Mouse (Mus musculus) liver, postnatal 0 days (tissue): ENCODE measurements at regions not wholly inside any gene's neighbourhood (a gene's known extent, or its start where the extent isn't known, plus 50 kb on each side); places are given as distances from the start of the nearest gene placed in this dataset.

Source experiments
- CTCF ChIP-seq: sonication (generic); IDR thresholded peaks from 2 replicates; pipeline ENCODE4 v1.5.1; 2016; ENCODE audit warnings: antibody characterized with exemption, low read depth
- EP300 ChIP-seq: IDR thresholded peaks from 2 replicates; pipeline ENCODE4 v1.6.1; 2016; ENCODE audit warnings: antibody characterized with exemption, low read depth, mild to moderate bottlenecking

DNA sequence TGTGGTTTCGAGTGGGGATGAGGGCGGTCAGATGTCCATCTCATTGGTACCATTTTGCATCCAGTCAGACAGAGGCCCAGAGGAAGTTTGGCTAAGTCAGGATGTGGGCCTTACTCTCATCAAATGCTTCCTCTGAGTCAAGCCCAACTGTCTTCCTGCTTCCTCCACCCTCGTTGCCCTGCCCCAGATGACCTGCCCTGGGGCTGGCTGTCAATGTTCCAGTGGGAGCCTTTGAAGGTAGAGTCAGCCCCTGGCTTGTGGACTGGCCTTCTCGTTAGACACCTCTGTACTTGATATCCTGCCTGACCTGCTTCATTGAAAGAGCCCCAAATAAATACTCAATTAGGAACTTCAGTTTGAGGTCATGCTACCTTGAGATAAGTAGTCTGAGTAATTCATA is 179.4 kb downstream of the Plpp3 start:
- TF ChIP-seq CTCF: no peak
- no peak for TF ChIP-seq EP300
